Mouse (Mus musculus): ENCODE results near the gene Mrpl53.
A peak's percentile ranks its signal among the peaks of the same experiment; 100 is the strongest.

The Mrpl53 gene

GRCm38 (mm10) chr6:83121863-83122710, 13.2 kb downstream of the Mrpl53 start:
- ATAC-seq (ENCODE audit: low TSS enrichment): peak; percentile 24; the same call in 1 of the 2 replicates

GRCm38 (mm10) chr6:83122961-83123360, 14.1 kb downstream of the Mrpl53 start:
- no peak for ATAC-seq (ENCODE audit: low TSS enrichment)

GRCm38 (mm10) chr6:83124851-83125312, 16.0 kb downstream of the Mrpl53 start:
- peak; percentile 38; the same call in 1 of the 2 replicates for ATAC-seq (ENCODE audit: low TSS enrichment)

- no peak for ATAC-seq (ENCODE audit: low TSS enrichment)
These were observed 16.5 kb downstream of the Mrpl53 start, which contains the start of gene Ino80b for GRCm38 (mm10) chr6:83125331-83125730. Ino80b (minus strand) TSS chr6:83125431.

GRCm38 (mm10) chr6:83127419-83127818, 18.6 kb downstream of the Mrpl53 start:
- ATAC-seq (ENCODE audit: low TSS enrichment): no peak

GRCm38 (mm10) chr6:83131469-83132034, 22.7 kb downstream of the Mrpl53 start:
- no peak for ATAC-seq (ENCODE audit: low TSS enrichment)

- ATAC-seq (ENCODE audit: low TSS enrichment): no peak
These were observed 23.5 kb downstream of the Mrpl53 start for GRCm38 (mm10) chr6:83132176-83132919.

- ATAC-seq (ENCODE audit: low TSS enrichment): no peak
These were observed 25.4 kb downstream of the Mrpl53 start for GRCm38 (mm10) chr6:83134226-83134625.

GRCm38 (mm10) chr6:83134951-83135513, 26.2 kb downstream of the Mrpl53 start, which contains the start of gene Rtkn:
Rtkn (plus strand) TSS chr6:83135463.
- no peak for ATAC-seq (ENCODE audit: low TSS enrichment)

- ATAC-seq (ENCODE audit: low TSS enrichment): no peak
These were observed 26.8 kb downstream of the Mrpl53 start for GRCm38 (mm10) chr6:83135571-83136161.

GRCm38 (mm10) chr6:83136291-83136880, 27.5 kb downstream of the Mrpl53 start:
- no peak for ATAC-seq (ENCODE audit: low TSS enrichment)

- ATAC-seq (ENCODE audit: low TSS enrichment): peak; percentile 27; the same call in 1 of the 2 replicates
These were observed 28.2 kb downstream of the Mrpl53 start for GRCm38 (mm10) chr6:83136881-83137575.

GRCm38 (mm10) chr6:83137576-83137950, 28.7 kb downstream of the Mrpl53 start:
- ATAC-seq (ENCODE audit: low TSS enrichment): peak; percentile 35; the same call in 1 of the 2 replicates

- no peak for ATAC-seq (ENCODE audit: low TSS enrichment)
These were observed 29.2 kb downstream of the Mrpl53 start for GRCm38 (mm10) chr6:83138056-83138455.

GRCm38 (mm10) chr6:83140044-83140443, 31.2 kb downstream of the Mrpl53 start:
- ATAC-seq (ENCODE audit: low TSS enrichment): no peak

- no peak for ATAC-seq (ENCODE audit: low TSS enrichment)
These were observed 32.8 kb downstream of the Mrpl53 start for GRCm38 (mm10) chr6:83141636-83142035.

GRCm38 (mm10) chr6:83142211-83142731, 33.4 kb downstream of the Mrpl53 start:
- ATAC-seq (ENCODE audit: low TSS enrichment): peak; percentile 55

GRCm38 (mm10) chr6:83142886-83143285, 34.0 kb downstream of the Mrpl53 start:
- peak; percentile 53 for ATAC-seq (ENCODE audit: low TSS enrichment)

- ATAC-seq (ENCODE audit: low TSS enrichment): peak; percentile 18; the same call in 1 of the 2 replicates
These were observed 36.4 kb downstream of the Mrpl53 start for GRCm38 (mm10) chr6:83145209-83145608.

GRCm38 (mm10) chr6:83145805-83146204, 37.0 kb downstream of the Mrpl53 start:
- ATAC-seq (ENCODE audit: low TSS enrichment): peak; percentile 20

Data from frontal cortex, adult (tissue).